ENCODE assay signal across 9 mouse cellular contexts in the genomic region with DNA sequence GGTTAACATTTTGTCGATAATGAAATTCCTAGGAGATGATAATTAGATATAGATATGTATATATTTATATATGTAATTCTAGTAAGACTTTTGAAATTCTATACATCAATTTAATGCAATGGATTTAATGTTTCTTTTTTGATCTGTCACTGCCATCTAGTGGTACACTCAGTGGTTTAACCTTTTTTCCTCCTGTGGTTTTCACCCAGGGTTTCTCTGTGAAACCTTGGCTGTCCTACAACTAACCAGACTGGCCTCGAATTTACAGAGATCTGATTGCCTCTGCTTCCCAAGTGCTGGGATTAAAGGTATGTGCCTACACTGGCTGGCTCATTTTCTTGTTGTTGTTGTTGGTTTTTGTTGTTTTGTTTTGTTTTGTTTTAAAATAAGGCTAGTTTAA.
A peak's percentile ranks its signal among the peaks of the same experiment; 100 is the strongest.
DNase-seq lines count a peak whose midpoint lies in the region; ATAC-seq and TF ChIP-seq lines count a peak whose summit lies in the region.
"Had no signal": no experiment of that assay in that cellular context is flagged by ENCODE, and none has a peak within 500 bp of the region (broad histone marks: within the 10 kb centered on the region; RNA-seq: fewer than 3 reads in every experiment).

No protein-coding gene starts in this region.

- no peaks in the 10 kb centered on the region for H3K36me3 ChIP-seq in kidney, embryonic 15.5 days
- H3K36me3 ChIP-seq in MEL (ENCODE audit: control insufficient read depth in 1 of 2, insufficient read depth in 2 of 2, low read length in 2 of 2): no peaks in the 10 kb centered on the region
- H3K36me3 ChIP-seq: stomach, embryonic 15.5 days had no signal

- DNase-seq in kidney, adult 8-10 months: no peak
- DNase-seq in MEL (ENCODE audit: low read depth, low spot score): peak; percentile 39
- peak; percentile 51 for DNase-seq in mesoderm, embryonic 11.5 days (ENCODE audit: low read depth, low spot score)
- no peak for DNase-seq in urinary bladder, postnatal 14 days (ENCODE audit: low spot score)
- DNase-seq in adrenal gland, postnatal 25 days: no peak
- DNase-seq in gastrocnemius, adult 18-20 months (ENCODE audit: low spot score): no peak

- 0 out of 2 replicates have a peak, but pooled peaks have one; percentile 52 for ATAC-seq in kidney, embryonic 15.5 days (replicated peaks; ENCODE audit: low FRiP score)

- no peaks in the 10 kb centered on the region for H3K9me3 ChIP-seq in kidney, embryonic 15.5 days (replicated peaks)
- no peaks in the 10 kb centered on the region for H3K9me3 ChIP-seq in MEL (replicated peaks; ENCODE audit: insufficient read depth, low read length)
- H3K9me3 ChIP-seq: stomach, embryonic 15.5 days had no signal

- TF ChIP-seq RAD21 in MEL (IDR thresholded peaks at IDR 0.05; ENCODE audit: low read depth, low read length): peak; percentile 74

- 16% methylated on average over 2 of the region's 2 CpGs for WGBS in kidney, embryonic 15.5 days

- H3K79me2 ChIP-seq in MEL (ENCODE audit: control insufficient read depth, insufficient read depth, low read length, poor library complexity): no peaks in the 10 kb centered on the region

- H3K4me1 ChIP-seq in kidney, embryonic 15.5 days: no peaks in the 10 kb centered on the region
- no peaks in the 10 kb centered on the region for H3K4me1 ChIP-seq in MEL (ENCODE audit: control insufficient read depth in 1 of 2, insufficient read depth in 2 of 2, low read length in 2 of 2)
- H3K4me1 ChIP-seq in cortical plate, adult 2 months (ENCODE audit: control insufficient read depth, insufficient read depth, low read length): no peaks in the 10 kb centered on the region
- H3K4me1 ChIP-seq: stomach, embryonic 15.5 days had no signal

- H3K4me3 ChIP-seq in kidney, embryonic 15.5 days (replicated peaks): no peak overlapping the region
- H3K4me3 ChIP-seq in MEL (ENCODE audit: control insufficient read depth in 1 of 2, insufficient read depth in 1 of 2, low read depth in 2 of 2, low read length in 2 of 2): no peak overlapping the region
- no peak overlapping the region for H3K4me3 ChIP-seq in cortical plate, adult 2 months (ENCODE audit: insufficient read depth, low read length)
- H3K4me3 ChIP-seq: stomach, embryonic 15.5 days had no signal

- peak in 2 of 3 experiments; percentile 6 to 67; a peak in 2 of 6 replicates for TF ChIP-seq CTCF in MEL (IDR thresholded peaks at IDR 0.05 in 2 of 3, conservative IDR thresholded peaks at IDR 0.05 in 1 of 3; ENCODE audit: control insufficient read depth in 1 of 3, insufficient read depth in 1 of 3, low read depth in 2 of 3, low read length in 3 of 3, poor library complexity in 1 of 3, severe bottlenecking in 1 of 3)
- 0 out of 2 replicates have a peak, but pooled peaks have one; percentile 2 for TF ChIP-seq CTCF in cortical plate, adult 2 months (IDR thresholded peaks at IDR 0.05; ENCODE audit: extremely low read depth, insufficient read depth, low read length)

- H3K27ac ChIP-seq in kidney, embryonic 15.5 days: no peak overlapping the region
- no peak overlapping the region for H3K27ac ChIP-seq in MEL (ENCODE audit: control insufficient read depth, low read depth, low read length)
- no peak overlapping the region for H3K27ac ChIP-seq in cortical plate, adult 2 months (ENCODE audit: insufficient read depth, low read length)
- H3K27ac ChIP-seq: stomach, embryonic 15.5 days had no signal

- TF ChIP-seq POLR2A in MEL (IDR thresholded peaks at IDR 0.05; ENCODE audit: control insufficient read depth in 1 of 2, insufficient read depth in 1 of 2, low read depth in 1 of 2, low read length in 2 of 2, poor library complexity in 1 of 2): no peak
- TF ChIP-seq POLR2A in cortical plate, adult 2 months (IDR thresholded peaks at IDR 0.05; ENCODE audit: extremely low read depth, insufficient read depth, low read length): no peak

- H3K4me2 ChIP-seq in kidney, embryonic 15.5 days: no peak overlapping the region
- H3K4me2 ChIP-seq: stomach, embryonic 15.5 days had no signal

- TF ChIP-seq EP300 in MEL (IDR thresholded peaks at IDR 0.05; ENCODE audit: low read depth in 1 of 2, low read length in 2 of 2): no peak

- no peak overlapping the region for H3K9ac ChIP-seq in kidney, embryonic 15.5 days
- H3K9ac ChIP-seq in MEL (ENCODE audit: control insufficient read depth, low read depth, low read length, poor library complexity, severe bottlenecking): no peak overlapping the region
- H3K9ac ChIP-seq: stomach, embryonic 15.5 days had no signal

- no peaks in the 10 kb centered on the region; the same call in 1 of the 2 replicates for H3K27me3 ChIP-seq in kidney, embryonic 15.5 days
- no peaks in the 10 kb centered on the region for H3K27me3 ChIP-seq in MEL (ENCODE audit: control insufficient read depth in 1 of 2, insufficient read depth in 2 of 2, low read length in 2 of 2)
- H3K27me3 ChIP-seq: stomach, embryonic 15.5 days had no signal

TF ChIP-seq in MEL, 35 proteins besides CTCF, POLR2A, EP300 and RAD21:
- TF ChIP-seq MYB (IDR thresholded peaks at IDR 0.05; ENCODE audit: low read depth, low read length): no peak
- peak; percentile 59 for TF ChIP-seq SMC3 (IDR thresholded peaks at IDR 0.05; ENCODE audit: low read depth, low read length)
- no peak for TF ChIP-seq ZMIZ1 (IDR thresholded peaks at IDR 0.05; ENCODE audit: low read depth, low read length)
- no peak for TF ChIP-seq MAFK (IDR thresholded peaks at IDR 0.05; ENCODE audit: borderline replicate concordance, low read depth, low read length)
- peak; percentile 48 for TF ChIP-seq ZC3H11A (IDR thresholded peaks at IDR 0.05; ENCODE audit: low read depth, low read length)
- no peak for TF ChIP-seq KAT2A (conservative IDR thresholded peaks at IDR 0.05; ENCODE audit: low read depth, low read length)
- no peak for TF ChIP-seq CHD2 (IDR thresholded peaks at IDR 0.05; ENCODE audit: low read length)
- no peak for TF ChIP-seq NELFE (IDR thresholded peaks at IDR 0.05; ENCODE audit: low read depth, low read length)
- no peak for TF ChIP-seq CHD1 (IDR thresholded peaks at IDR 0.05; ENCODE audit: low read depth, low read length)

Comparison
In these comparisons a context has a peak if more than half of its experiments do, and no peak if none do; other contexts are left out.
1. DNase-seq: peak in MEL (single experiment) and mesoderm, embryonic 11.5 days (single experiment); none in kidney, adult 8-10 months (0 of 2), urinary bladder, postnatal 14 days (single experiment), adrenal gland, postnatal 25 days (single experiment) and gastrocnemius, adult 18-20 months (single experiment).